Mouse (Mus musculus): ENCODE measurements around the gene Raf1. TPM values are rescaled to one million over a fixed set of nuclear protein-coding genes. Genes with fewer than 3 reads are reported as not detected.
"Not testable (repeated sequence)": the region's sequence is repeated elsewhere in the genome, so short reads cannot be mapped to it uniquely, and the experiment has no call there.

Gene Raf1
- polyA plus RNA-seq, 1 experiment from 2014 or later: 44.7 TPM

DNA sequence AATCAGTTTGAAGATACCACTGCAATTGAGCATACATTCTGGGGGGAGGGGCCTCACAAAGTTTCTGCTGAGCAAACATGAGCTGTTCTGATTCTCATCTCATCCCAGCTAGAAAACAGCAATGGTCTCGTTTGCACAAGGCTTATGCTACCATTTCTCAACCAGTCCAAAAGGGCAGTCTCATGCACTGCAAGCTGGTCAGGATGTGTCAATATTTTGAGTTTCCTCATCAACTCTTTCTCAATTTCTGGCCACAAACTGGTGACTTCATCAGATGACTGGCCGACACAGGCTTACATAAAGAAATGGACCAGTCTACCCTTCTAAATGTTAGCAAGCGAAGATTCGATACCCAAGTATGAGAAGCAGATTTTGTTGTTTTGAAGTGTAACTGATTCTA, 9.8 kb downstream of the Raf1 start:
- peaks cover 97% of the 10 kb centered on the region for H3K79me2 ChIP-seq (ENCODE audit: inconsistent target)
- 11% methylated on average over 4 of the region's 4 CpGs for WGBS (ENCODE audit: missing documents)
- H3K4me3 ChIP-seq (ENCODE audit: inconsistent target): no peak overlapping the region
- H3K27ac ChIP-seq: peak overlapping the region; percentile 83
- H3K36me3 ChIP-seq (ENCODE audit: inconsistent target): no peaks in the 10 kb centered on the region

DNA sequence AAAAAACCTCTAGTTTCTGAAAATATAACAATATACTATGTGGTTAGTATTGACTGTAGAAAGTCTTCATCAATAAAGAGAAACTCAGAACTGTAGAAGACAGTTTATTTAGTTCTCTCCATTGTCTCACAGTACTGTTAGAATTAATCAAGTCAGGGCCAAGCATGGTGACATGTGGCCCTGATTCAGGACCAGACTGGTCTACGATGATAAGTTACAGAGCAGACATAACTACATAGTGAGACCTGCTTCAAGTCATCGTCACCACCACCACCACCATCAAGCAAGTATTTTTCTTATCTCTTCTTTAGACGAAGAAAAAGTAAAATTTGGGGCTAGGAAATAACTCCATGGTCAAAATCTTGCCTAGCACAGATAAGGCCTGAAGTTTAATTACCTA, 12.2 kb downstream of the Raf1 start:
- WGBS (ENCODE audit: missing documents): 90% methylated on average over 3 of the region's 3 CpGs
- H3K27ac ChIP-seq: no peak overlapping the region
- no peaks in the 10 kb centered on the region for H3K36me3 ChIP-seq (ENCODE audit: inconsistent target)
- H3K79me2 ChIP-seq (ENCODE audit: inconsistent target): peaks cover 97% of the 10 kb centered on the region
- H3K4me3 ChIP-seq (ENCODE audit: inconsistent target): no peak overlapping the region

DNA sequence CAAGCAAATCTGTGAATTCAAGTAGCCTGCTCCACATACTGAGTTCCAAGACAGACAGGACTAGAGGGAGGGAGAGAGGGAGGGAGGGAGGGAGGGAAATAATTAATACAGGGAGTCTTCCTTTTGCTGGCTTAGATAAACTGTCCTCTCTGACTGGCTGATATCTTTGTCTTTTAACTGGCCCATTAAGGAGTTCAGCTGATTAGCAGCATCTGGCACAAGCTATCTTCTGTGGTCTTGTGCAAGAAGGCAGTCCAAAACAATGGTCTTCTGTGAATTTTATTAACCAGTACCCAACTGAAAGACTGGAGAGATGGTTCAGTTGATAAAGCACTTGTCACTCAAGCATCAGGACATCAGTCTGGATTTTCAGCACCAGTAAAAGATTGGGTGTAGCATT, 17.6 kb downstream of the Raf1 start:
- H3K79me2 ChIP-seq (ENCODE audit: inconsistent target): peaks cover 100% of the 10 kb centered on the region
- no peaks in the 10 kb centered on the region for H3K36me3 ChIP-seq (ENCODE audit: inconsistent target)
- no peak overlapping the region for H3K27ac ChIP-seq
- no peak overlapping the region for H3K4me3 ChIP-seq (ENCODE audit: inconsistent target)

DNA sequence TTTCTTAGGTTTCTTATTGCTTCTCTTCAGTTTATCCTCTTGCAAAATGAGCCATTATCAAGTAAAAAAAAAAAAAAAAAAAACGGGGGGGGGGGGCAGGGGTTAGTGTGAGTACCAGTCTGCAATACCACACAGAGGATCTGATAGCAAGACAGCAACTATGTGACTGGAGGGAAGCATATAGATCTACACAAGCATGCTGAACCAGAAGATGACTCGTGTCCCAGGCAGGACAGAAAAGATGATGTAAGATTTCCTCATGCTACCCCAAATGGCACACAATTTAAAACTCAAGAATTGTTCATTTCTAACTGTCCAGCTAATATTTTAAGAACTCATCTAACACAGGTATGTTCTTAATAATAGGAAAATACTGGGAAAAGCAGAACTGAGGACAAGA, 22.5 kb downstream of the Raf1 start:
- Histone ChIP-seq H3K4me3 (ENCODE audit: inconsistent target) (no peak overlapping the region), H3K36me3 (ENCODE audit: inconsistent target) (no peaks in the 10 kb centered on the region), H3K27ac (peak overlapping the region; percentile 49), H3K79me2 (ENCODE audit: inconsistent target) (peaks cover 95% of the 10 kb centered on the region)
- WGBS (ENCODE audit: missing documents): 0% methylated on average over 1 of the region's 2 CpGs

- no peak overlapping the region for H3K27ac ChIP-seq
- H3K79me2 ChIP-seq (ENCODE audit: inconsistent target): peaks cover 95% of the 10 kb centered on the region
- no peak overlapping the region for H3K4me3 ChIP-seq (ENCODE audit: inconsistent target)
- H3K36me3 ChIP-seq (ENCODE audit: inconsistent target): no peaks in the 10 kb centered on the region
Measured at GRCm38 (mm10) chr6:115651719-115652118, 24.7 kb downstream of the Raf1 start.

GRCm38 (mm10) chr6:115650476-115651427, 25.7 kb downstream of the Raf1 start:
- H3K27ac ChIP-seq: peak overlapping the region; percentile 85
- 81% methylated on average over 5 of the region's 5 CpGs for WGBS (ENCODE audit: missing documents)
- H3K4me3 ChIP-seq (ENCODE audit: inconsistent target): no peak overlapping the region
- peaks cover 95% of the 10 kb centered on the region for H3K79me2 ChIP-seq (ENCODE audit: inconsistent target)
- no peaks in the 10 kb centered on the region for H3K36me3 ChIP-seq (ENCODE audit: inconsistent target)

GRCm38 (mm10) chr6:115649792-115650365, 26.6 kb downstream of the Raf1 start:
- 5% methylated on average over 1 of the region's 1 CpGs for WGBS (ENCODE audit: missing documents)
- H3K79me2 ChIP-seq (ENCODE audit: inconsistent target): peaks cover 95% of the 10 kb centered on the region
- H3K27ac ChIP-seq: peak overlapping the region; percentile 85
- peak overlapping the region; percentile 31 for H3K4me3 ChIP-seq (ENCODE audit: inconsistent target)
- peaks cover 1% of the 10 kb centered on the region for H3K36me3 ChIP-seq (ENCODE audit: inconsistent target)

DNA sequence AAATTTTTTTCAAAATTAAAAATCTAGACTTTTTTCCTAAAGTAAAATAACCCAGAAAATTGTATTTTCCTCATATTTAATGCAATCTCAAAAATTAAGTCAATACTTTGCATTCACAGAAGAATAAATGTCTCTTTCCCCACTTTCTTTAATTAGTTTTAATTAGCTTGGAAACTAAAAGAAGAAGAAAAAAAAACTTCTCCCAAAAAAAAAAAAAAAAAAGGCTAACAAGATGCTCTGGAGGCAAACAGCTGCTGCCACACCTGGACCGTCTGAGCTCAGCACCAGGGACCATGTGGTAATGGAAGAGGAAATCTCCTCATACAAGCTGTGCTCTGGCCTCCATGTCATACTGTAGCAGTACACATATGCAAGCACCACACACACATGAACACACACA, 33.1 kb downstream of the Raf1 start:
- WGBS (ENCODE audit: missing documents): 93% methylated on average over 1 of the region's 1 CpGs
- peaks cover 31% of the 10 kb centered on the region for H3K36me3 ChIP-seq (ENCODE audit: inconsistent target)
- H3K27ac ChIP-seq: no peak overlapping the region
- H3K4me3 ChIP-seq (ENCODE audit: inconsistent target): no peak overlapping the region
- peaks cover 92% of the 10 kb centered on the region for H3K79me2 ChIP-seq (ENCODE audit: inconsistent target)

- H3K4me3 ChIP-seq (ENCODE audit: inconsistent target); H3K27ac ChIP-seq: not testable (repeated sequence)
- 100% methylated on average over 5 of the region's 7 CpGs for WGBS (ENCODE audit: missing documents)
- peaks cover 58% of the 10 kb centered on the region for H3K79me2 ChIP-seq (ENCODE audit: inconsistent target)
- peaks cover 62% of the 10 kb centered on the region for H3K36me3 ChIP-seq (ENCODE audit: inconsistent target)
Measured at GRCm38 (mm10) chr6:115638188-115638587, 38.2 kb downstream of the Raf1 start.

DNA sequence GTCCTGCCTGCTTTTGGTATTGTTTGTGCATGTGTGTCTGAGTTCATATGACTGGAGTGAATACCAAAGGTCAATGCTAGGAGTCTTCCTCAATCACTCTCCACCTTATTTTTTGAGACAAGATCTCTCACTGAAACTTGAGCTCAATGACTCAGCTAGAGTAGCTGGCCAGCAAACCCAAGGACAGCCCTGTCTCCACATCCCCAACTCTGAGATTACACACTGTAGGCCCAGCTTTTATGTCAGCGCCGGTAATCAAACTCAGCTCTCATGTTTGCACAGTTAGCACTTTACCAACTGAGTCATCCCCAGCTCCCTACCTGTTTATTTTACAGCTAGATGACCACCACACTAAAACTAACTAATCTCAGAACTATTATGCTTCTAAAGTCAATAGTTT, 42.4 kb downstream of the Raf1 start:
- Histone ChIP-seq H3K36me3 (ENCODE audit: inconsistent target) (peaks cover 88% of the 10 kb centered on the region), H3K27ac (no peak overlapping the region), H3K4me3 (ENCODE audit: inconsistent target) (no peak overlapping the region), H3K79me2 (ENCODE audit: inconsistent target) (peaks cover 19% of the 10 kb centered on the region; the same call in 1 of the 2 replicates)
- WGBS (ENCODE audit: missing documents): 95% methylated on average over 2 of the region's 2 CpGs

DNA sequence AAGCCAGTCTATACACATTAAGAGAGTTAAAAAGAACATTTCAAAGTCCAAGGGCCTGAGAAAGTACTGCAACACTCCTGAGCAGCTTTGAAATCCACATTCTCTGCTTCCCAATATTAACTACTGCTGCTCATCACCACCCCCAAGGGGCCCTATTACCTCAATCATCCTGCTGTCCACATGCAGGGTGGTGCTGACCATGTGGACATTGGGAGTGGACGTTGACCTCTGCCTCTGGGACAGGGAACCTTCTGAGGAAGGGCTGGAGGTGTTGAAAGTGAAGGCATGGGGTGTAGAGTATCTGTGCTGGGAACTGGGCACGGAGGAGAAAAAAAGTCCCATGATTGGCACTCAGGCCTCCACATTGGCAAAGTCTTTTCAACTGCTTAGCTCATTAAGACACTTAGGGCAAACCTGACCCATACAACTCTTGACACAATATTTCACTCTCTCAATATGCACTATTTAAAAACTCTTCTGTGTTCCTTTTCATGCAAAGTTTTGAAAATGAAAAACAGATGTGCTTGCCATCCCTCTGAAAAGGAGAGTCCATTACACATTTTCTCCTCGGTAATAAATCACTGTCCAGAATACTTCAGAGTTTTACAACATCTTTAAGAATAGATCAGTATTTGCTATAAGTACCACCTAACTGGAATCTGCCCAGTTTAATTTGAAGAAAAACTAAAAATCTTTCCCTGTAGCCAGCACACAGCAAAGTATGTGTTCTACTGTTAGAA, 45.2 kb downstream of the Raf1 start:
- no peak overlapping the region for H3K27ac ChIP-seq
- peaks cover 1% of the 10 kb centered on the region; the same call in 1 of the 2 replicates for H3K79me2 ChIP-seq (ENCODE audit: inconsistent target)
- 100% methylated on average over 3 of the region's 3 CpGs for WGBS (ENCODE audit: missing documents)
- H3K36me3 ChIP-seq (ENCODE audit: inconsistent target): peaks cover 95% of the 10 kb centered on the region
- no peak overlapping the region for H3K4me3 ChIP-seq (ENCODE audit: inconsistent target)

GRCm38 (mm10) chr6:115626121-115626520, 50.3 kb downstream of the Raf1 start:
- WGBS (ENCODE audit: missing documents): 92% methylated on average over 5 of the region's 5 CpGs
- Histone ChIP-seq H3K4me3 (ENCODE audit: inconsistent target) (no peak overlapping the region), H3K36me3 (ENCODE audit: inconsistent target) (peaks cover 88% of the 10 kb centered on the region), H3K27ac (no peak overlapping the region), H3K79me2 (ENCODE audit: inconsistent target) (no peaks in the 10 kb centered on the region)

DNA sequence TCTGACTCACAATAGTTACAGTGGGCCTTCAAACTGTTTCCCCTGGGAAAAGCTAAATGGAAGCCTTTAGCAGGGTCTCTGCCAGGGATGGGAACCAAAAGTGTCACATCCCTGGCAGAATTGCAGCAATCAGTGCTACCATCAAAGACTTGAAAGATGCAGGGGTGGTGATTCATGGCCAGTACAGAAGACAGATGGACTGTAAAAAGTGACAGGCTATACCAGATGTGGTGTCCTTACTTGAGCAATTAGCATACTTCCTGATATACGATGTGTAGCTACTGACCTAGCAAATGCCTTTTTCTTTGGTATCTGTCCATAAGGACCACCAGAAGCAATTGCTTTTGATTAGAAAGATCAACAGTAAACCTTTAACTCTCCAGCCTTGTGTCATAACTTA, 55.5 kb downstream of the Raf1 start:
- peaks cover 91% of the 10 kb centered on the region for H3K36me3 ChIP-seq (ENCODE audit: inconsistent target)
- no peak overlapping the region for H3K4me3 ChIP-seq (ENCODE audit: inconsistent target)
- WGBS (ENCODE audit: missing documents): 13% methylated on average over 1 of the region's 1 CpGs
- no peak overlapping the region for H3K27ac ChIP-seq
- H3K79me2 ChIP-seq (ENCODE audit: inconsistent target): no peaks in the 10 kb centered on the region

GRCm38 (mm10) chr6:115619818-115620217, 56.6 kb downstream of the Raf1 start:
- Histone ChIP-seq H3K36me3 (ENCODE audit: inconsistent target) (peaks cover 82% of the 10 kb centered on the region), H3K4me3 (ENCODE audit: inconsistent target) (no peak overlapping the region), H3K27ac (no peak overlapping the region), H3K79me2 (ENCODE audit: inconsistent target) (no peaks in the 10 kb centered on the region)
- WGBS (ENCODE audit: missing documents): 34% methylated on average over 10 of the region's 10 CpGs

- H3K36me3 ChIP-seq (ENCODE audit: inconsistent target): peaks cover 79% of the 10 kb centered on the region
- H3K27ac ChIP-seq: no peak overlapping the region
- WGBS (ENCODE audit: missing documents): 85% methylated on average over 2 of the region's 3 CpGs
- no peak overlapping the region for H3K4me3 ChIP-seq (ENCODE audit: inconsistent target)
- H3K79me2 ChIP-seq (ENCODE audit: inconsistent target): no peaks in the 10 kb centered on the region
Measured at GRCm38 (mm10) chr6:115615983-115616382, 60.5 kb downstream of the Raf1 start.
